Mouse (Mus musculus) C2C12 (cell line): ENCODE data around the gene Uncx.
"Not testable (repeated sequence)": the region's sequence is repeated elsewhere in the genome, so short reads cannot be mapped to it uniquely, and the experiment has no call there.

ENCODE experiments used
- CTCF ChIP-seq: IDR thresholded peaks from one replicate; pipeline ENCODE4 v1.5.1; 2011; ENCODE audit not compliant: control insufficient read depth, insufficient read depth, insufficient read length
- FOSL1 ChIP-seq: IDR thresholded peaks from one replicate; pipeline ENCODE4 v1.8.0; 2011; ENCODE audit warnings: mild to moderate bottlenecking, low read length; ENCODE audit not compliant: poor library complexity, insufficient read depth, severe bottlenecking
- USF1 ChIP-seq: IDR thresholded peaks from one replicate; pipeline ENCODE4 v1.6.1; 2011; ENCODE audit warnings: low read depth, mild to moderate bottlenecking, control low read depth, moderate library complexity

DNA sequence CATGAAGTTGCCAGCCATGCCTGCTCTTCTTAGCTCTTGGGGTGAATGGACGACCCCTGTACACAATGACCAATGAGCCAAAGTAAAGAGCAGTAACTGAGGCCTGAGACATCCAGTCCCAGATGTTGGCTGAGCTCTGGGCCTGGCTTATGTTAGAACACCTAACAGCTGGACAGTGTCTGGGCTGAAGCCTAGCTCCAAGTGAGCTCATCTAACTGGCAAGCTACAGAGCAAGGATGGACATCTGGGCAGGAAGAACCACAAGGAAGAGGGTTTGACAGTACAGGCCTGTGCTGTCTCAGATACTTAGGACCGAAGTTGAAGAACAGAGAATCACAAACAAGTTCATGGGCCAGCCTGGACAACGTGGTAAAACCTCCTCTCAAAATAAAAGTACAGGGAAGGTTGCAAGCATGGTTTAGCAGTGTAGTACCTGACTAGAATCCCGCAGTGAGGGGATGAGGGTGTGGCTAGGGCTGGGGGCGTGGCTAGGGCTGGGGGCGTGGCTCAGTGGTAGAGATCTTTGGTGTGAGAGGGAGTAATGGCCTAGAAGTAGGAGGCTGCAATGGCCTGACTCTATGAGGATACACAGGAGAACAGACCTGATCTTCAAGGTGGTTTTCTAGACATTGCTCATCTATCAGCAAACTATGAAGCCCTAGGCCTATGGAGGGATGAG is 47.5 kb downstream of the Uncx start:
- not testable (repeated sequence) for TF ChIP-seq CTCF, USF1, FOSL1
